Mouse (Mus musculus) liver, embryonic 13.5 days (tissue): Measurements from ENCODE around the gene Prkag1. TPM values are rescaled to one million over a fixed set of nuclear protein-coding genes. Genes with fewer than 3 reads are reported as not detected.
A peak's percentile ranks its signal among the peaks of the same experiment; 100 is the strongest.

Source experiments
- ATAC-seq: fragments of 200-750 bp; cut with Nextera tagmentation; 2 replicates; pipeline ENCODE4 v1.8.0; 2017; ENCODE audit warnings: low read depth, mild to moderate bottlenecking, moderate number of reproducible peaks, moderate library complexity
- DNase-seq: peaks from one replicate; pipeline ENCODE4 v3.0.0; 2022
- H3K27ac ChIP-seq: fragments of 300-500 bp; sonication (generic); 2 replicates; pipeline ENCODE4 v1.5.1; 2015; ENCODE audit warnings: moderate library complexity, mild to moderate bottlenecking, inconsistent platforms
- H3K27me3 ChIP-seq: fragments of 300-500 bp; sonication (generic); 2 replicates; pipeline ENCODE4 v1.6.1; 2015; ENCODE audit warnings: mild to moderate bottlenecking, inconsistent platforms
- H3K36me3 ChIP-seq: fragments of 300-500 bp; sonication (generic); 2 replicates; pipeline ENCODE4 v1.6.1; 2015; ENCODE audit warnings: mild to moderate bottlenecking, inconsistent platforms
- H3K4me1 ChIP-seq: fragments of 300-500 bp; sonication (generic); replicated peaks from 2 replicates; pipeline ENCODE4 v1.6.1; 2015; ENCODE audit warnings: inconsistent platforms
- H3K4me2 ChIP-seq: fragments of 300-500 bp; sonication (generic); 2 replicates; pipeline ENCODE4 v1.6.1; 2015; ENCODE audit warnings: inconsistent platforms, mild to moderate bottlenecking, moderate library complexity
- H3K4me3 ChIP-seq: fragments of 300-500 bp; sonication (generic); replicated peaks from 2 replicates; pipeline ENCODE4 v1.5.1; 2015; ENCODE audit warnings: mild to moderate bottlenecking, inconsistent platforms
- H3K9ac ChIP-seq: fragments of 300-500 bp; sonication (generic); 2 replicates; pipeline ENCODE4 v1.6.1; 2015; ENCODE audit warnings: mild to moderate bottlenecking, inconsistent platforms
- H3K9me3 ChIP-seq: fragments of 300-500 bp; sonication (generic); replicated peaks from 2 replicates; pipeline ENCODE4 v1.6.1; 2016; ENCODE audit warnings: inconsistent platforms
- WGBS: fragments of 180-500 bp; shearing (Covaris S2); methylation state at CpG from one replicate; pipeline ENCODE4 v1.1.7; 2015; ENCODE audit not compliant: insufficient replicate concordance; 5-methylcytosine and 5-hydroxymethylcytosine counted together
- polyA plus RNA-seq: library from polyadenylated mRNA; unstranded; fragments of >200 nt; fragmentation: Nextera tagmentation; extraction: Ambion mirVana; gene quantifications from 2 replicates; pipeline ENCODE4 v1.2.1, GENCODE M21; 2015

The Prkag1 gene
- polyA plus RNA-seq, 1 experiment from 2014 or later = 116 TPM

- 11% methylated on average over 12 of the region's 12 CpGs for WGBS
- no peak overlapping the region for H3K4me3 ChIP-seq
- peaks cover 100% of the 10 kb centered on the region for H3K27me3 ChIP-seq
- H3K9ac ChIP-seq = no peak overlapping the region
- H3K27ac ChIP-seq = no peak overlapping the region
- peaks cover 15% of the 10 kb centered on the region for H3K4me1 ChIP-seq
- ATAC-seq (no peak), DNase-seq (peak; percentile 54)
- no peaks in the 10 kb centered on the region for H3K36me3 ChIP-seq
- no peaks in the 10 kb centered on the region for H3K9me3 ChIP-seq
- no peak overlapping the region for H3K4me2 ChIP-seq
Observed at GRCm38 (mm10) chr15:98799396-98799795, 31.9 kb downstream of the Prkag1 start.

- no peak overlapping the region for H3K27ac ChIP-seq
- H3K4me2 ChIP-seq = no peak overlapping the region
- no peak for DNase-seq
- peaks cover 100% of the 10 kb centered on the region for H3K27me3 ChIP-seq
- no peak overlapping the region for H3K4me3 ChIP-seq
- no peaks in the 10 kb centered on the region for H3K36me3 ChIP-seq
- WGBS = 31% methylated on average over 3 of the region's 3 CpGs
- ATAC-seq = no peak
- H3K9me3 ChIP-seq = no peaks in the 10 kb centered on the region
- peaks cover 12% of the 10 kb centered on the region for H3K4me1 ChIP-seq
- no peak overlapping the region for H3K9ac ChIP-seq
Observed at GRCm38 (mm10) chr15:98798903-98799302, 32.4 kb downstream of the Prkag1 start.

- DNase-seq (no peak), ATAC-seq (no peak)
- Histone ChIP-seq H3K36me3 (no peaks in the 10 kb centered on the region), H3K27ac (no peak overlapping the region), H3K4me2 (no peak overlapping the region), H3K4me1 (peaks cover 7% of the 10 kb centered on the region; the same call in 1 of the 2 replicates), H3K4me3 (no peak overlapping the region), H3K9me3 (no peaks in the 10 kb centered on the region), H3K27me3 (peaks cover 100% of the 10 kb centered on the region), H3K9ac (no peak overlapping the region)
- WGBS = 6% methylated on average over 28 of the region's 28 CpGs
Observed at GRCm38 (mm10) chr15:98797835-98798492, 33.4 kb downstream of the Prkag1 start.

- H3K27ac ChIP-seq = no peak overlapping the region
- peaks cover 12% of the 10 kb centered on the region; the same call in 1 of the 2 replicates for H3K4me1 ChIP-seq
- 15% methylated on average over 13 of the region's 13 CpGs for WGBS
- no peaks in the 10 kb centered on the region for H3K9me3 ChIP-seq
- no peak overlapping the region for H3K9ac ChIP-seq
- no peak for ATAC-seq
- no peaks in the 10 kb centered on the region for H3K36me3 ChIP-seq
- H3K4me3 ChIP-seq = no peak overlapping the region
- no peak for DNase-seq
- peaks cover 100% of the 10 kb centered on the region for H3K27me3 ChIP-seq
- H3K4me2 ChIP-seq = no peak overlapping the region
Observed at GRCm38 (mm10) chr15:98796803-98797595, 34.3 kb downstream of the Prkag1 start.

GRCm38 (mm10) chr15:98793141-98793698 lies 38.1 kb downstream of the Prkag1 start:
- H3K27me3 ChIP-seq = peaks cover 100% of the 10 kb centered on the region
- no peak overlapping the region for H3K9ac ChIP-seq
- no peak overlapping the region for H3K4me2 ChIP-seq
- ATAC-seq (no peak), DNase-seq (no peak)
- H3K4me3 ChIP-seq = no peak overlapping the region
- no peaks in the 10 kb centered on the region for H3K9me3 ChIP-seq
- WGBS = 5% methylated on average over 13 of the region's 13 CpGs
- no peak overlapping the region for H3K27ac ChIP-seq
- H3K4me1 ChIP-seq = peaks cover 18% of the 10 kb centered on the region
- no peaks in the 10 kb centered on the region for H3K36me3 ChIP-seq

- Histone ChIP-seq H3K4me1 (peaks cover 18% of the 10 kb centered on the region), H3K4me2 (no peak overlapping the region)
Observed at GRCm38 (mm10) chr15:98792233-98793020, 38.9 kb downstream of the Prkag1 start.

GRCm38 (mm10) chr15:98791771-98792170 lies 39.5 kb downstream of the Prkag1 start:
- H3K9ac ChIP-seq = no peak overlapping the region
- H3K36me3 ChIP-seq = no peaks in the 10 kb centered on the region
- DNase-seq (no peak), ATAC-seq (no peak)
- H3K27me3 ChIP-seq = peaks cover 100% of the 10 kb centered on the region
- 2% methylated on average over 23 of the region's 23 CpGs for WGBS
- no peak overlapping the region for H3K27ac ChIP-seq
- H3K9me3 ChIP-seq = no peaks in the 10 kb centered on the region
- H3K4me1 ChIP-seq = peaks cover 18% of the 10 kb centered on the region
- no peak overlapping the region; the same call in 1 of the 2 replicates for H3K4me3 ChIP-seq
- no peak overlapping the region for H3K4me2 ChIP-seq

More at GRCm38 (mm10) chr15:98792233-98793020, 38.9 kb downstream of the Prkag1 start:
- Histone ChIP-seq H3K9ac (no peak overlapping the region), H3K36me3 (no peaks in the 10 kb centered on the region), H3K9me3 (no peaks in the 10 kb centered on the region), H3K4me3 (peak overlapping the region; percentile 4), H3K27ac (no peak overlapping the region), H3K27me3 (peaks cover 100% of the 10 kb centered on the region)
- DNase-seq (no peak), ATAC-seq (no peak)
- 3% methylated on average over 75 of the region's 75 CpGs for WGBS

- WGBS = 2% methylated on average over 12 of the region's 12 CpGs
- peaks cover 100% of the 10 kb centered on the region for H3K27me3 ChIP-seq
- no peak overlapping the region for H3K27ac ChIP-seq
- H3K9me3 ChIP-seq = no peaks in the 10 kb centered on the region
- H3K4me3 ChIP-seq = peak overlapping the region; percentile 14
- H3K4me2 ChIP-seq = no peak overlapping the region
- peaks cover 18% of the 10 kb centered on the region for H3K4me1 ChIP-seq
- no peak overlapping the region for H3K9ac ChIP-seq
- no peak for ATAC-seq
- DNase-seq = no peak
- no peaks in the 10 kb centered on the region for H3K36me3 ChIP-seq
Observed at GRCm38 (mm10) chr15:98791221-98791620, 40.1 kb downstream of the Prkag1 start.

- H3K36me3 ChIP-seq = no peaks in the 10 kb centered on the region
- ATAC-seq (no peak), DNase-seq (no peak)
- no peak overlapping the region for H3K9ac ChIP-seq
- peak overlapping the region; percentile 14; the same call in 1 of the 2 replicates for H3K4me3 ChIP-seq
- WGBS = 2% methylated on average over 23 of the region's 23 CpGs
- no peaks in the 10 kb centered on the region; the same call in 1 of the 2 replicates for H3K9me3 ChIP-seq
- no peak overlapping the region for H3K27ac ChIP-seq
- peaks cover 99% of the 10 kb centered on the region for H3K27me3 ChIP-seq
- H3K4me1 ChIP-seq = peaks cover 18% of the 10 kb centered on the region
- H3K4me2 ChIP-seq = no peak overlapping the region
Observed at GRCm38 (mm10) chr15:98790761-98791160, 40.6 kb downstream of the Prkag1 start.

GRCm38 (mm10) chr15:98789661-98790535 lies 41.4 kb downstream of the Prkag1 start, which contains the start of gene Wnt1:
Gene Wnt1 (plus strand): TSS chr15:98789857.
- H3K27ac ChIP-seq = no peak within 1 kb of the TSS
- H3K27me3 ChIP-seq = peaks cover 99% of the 10 kb centered on the region
- H3K9me3 ChIP-seq = peaks cover 3% of the 10 kb centered on the region; the same call in 1 of the 2 replicates
- H3K9ac ChIP-seq = no peak within 1 kb of the TSS
- no peak within 1 kb of the TSS for H3K4me2 ChIP-seq
- no peak for DNase-seq
- no peak; the same call in 1 of the 2 replicates for ATAC-seq
- 5% methylated on average over 51 of the region's 51 CpGs for WGBS
- no peaks in the 10 kb centered on the region for H3K36me3 ChIP-seq
- H3K4me1 ChIP-seq = peaks cover 18% of the 10 kb centered on the region
- peak within 1 kb of the TSS; percentile 14; the same call in 1 of the 2 replicates for H3K4me3 ChIP-seq
